In the genomic region with DNA sequence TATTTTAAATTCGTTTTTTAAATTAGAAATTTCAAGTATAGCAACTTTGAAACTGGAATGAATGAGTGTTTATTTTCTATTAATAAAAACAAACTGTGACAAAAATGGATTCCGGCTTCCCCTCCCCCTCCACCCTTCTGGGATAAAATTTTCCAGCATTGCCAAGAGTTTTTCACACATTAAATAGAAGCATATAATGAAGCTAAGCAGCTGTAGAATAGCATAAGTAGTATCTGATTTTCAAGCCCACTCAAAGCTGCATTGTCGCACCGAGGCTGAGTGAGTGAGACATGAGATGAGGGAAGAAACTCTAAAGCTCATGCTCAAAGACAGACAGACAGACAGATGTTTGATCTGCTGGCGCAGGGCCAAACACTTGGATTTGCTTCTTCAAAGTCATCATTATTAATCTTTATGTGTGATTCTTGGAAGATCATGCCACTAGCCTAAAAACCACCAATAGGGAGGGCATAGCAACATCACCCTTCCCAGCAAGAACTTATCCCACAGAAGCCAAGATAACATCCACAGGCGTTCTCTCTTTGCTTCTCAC, we compare ENCODE assay signal across 29 mouse cellular contexts. TPM values are rescaled to one million over a fixed set of nuclear protein-coding genes. Genes with fewer than 3 reads are reported as not detected.
A peak's percentile ranks its signal among the peaks of the same experiment; 100 is the strongest.
DNase-seq lines count a peak whose midpoint lies in the region; ATAC-seq and TF ChIP-seq lines count a peak whose summit lies in the region.
"Had no signal": no experiment of that assay in that cellular context is flagged by ENCODE, and none has a peak within 500 bp of the region (broad histone marks: within the 10 kb centered on the region; RNA-seq: fewer than 3 reads in every experiment).

No protein-coding gene starts in this region.

- no peak overlapping the region for H3K9ac ChIP-seq in embryonic facial prominence, embryonic 14.5 days (ENCODE audit: low read depth, low read length)
- H3K9ac ChIP-seq in stomach, embryonic 16.5 days (ENCODE audit: low read length): no peak overlapping the region
- no peak overlapping the region for H3K9ac ChIP-seq in stomach, postnatal 0 days (ENCODE audit: low read length)
- H3K9ac ChIP-seq: embryonic facial prominence, embryonic 15.5 days; heart, embryonic 13.5 days; hindbrain, embryonic 12.5 days; limb, embryonic 12.5 days; stomach, embryonic 15.5 days had no signal

- no peak for TF ChIP-seq EP300 in stomach, postnatal 0 days (optimal IDR thresholded peaks at IDR 0.05)

- H3K9me3 ChIP-seq in embryonic facial prominence, embryonic 14.5 days (ENCODE audit: control insufficient read depth, low read length): no peaks in the 10 kb centered on the region
- no peaks in the 10 kb centered on the region for H3K9me3 ChIP-seq in embryonic facial prominence, embryonic 10.5 days
- no peaks in the 10 kb centered on the region for H3K9me3 ChIP-seq in heart, embryonic 10.5 days
- no peaks in the 10 kb centered on the region for H3K9me3 ChIP-seq in stomach, embryonic 16.5 days (replicated peaks; ENCODE audit: control insufficient read depth, low read length)
- H3K9me3 ChIP-seq in stomach, postnatal 0 days (ENCODE audit: control insufficient read depth, low read length): no peaks in the 10 kb centered on the region
- H3K9me3 ChIP-seq: embryonic facial prominence, embryonic 15.5 days; heart, embryonic 13.5 days; hindbrain, embryonic 12.5 days; limb, embryonic 12.5 days; stomach, embryonic 15.5 days had no signal

- peaks cover 54% of the 10 kb centered on the region for H3K36me3 ChIP-seq in embryonic facial prominence, embryonic 14.5 days (ENCODE audit: control insufficient read depth, insufficient read depth, low read length)
- peaks cover 77% of the 10 kb centered on the region for H3K36me3 ChIP-seq in embryonic facial prominence, embryonic 10.5 days (replicated peaks)
- peaks cover 59% of the 10 kb centered on the region for H3K36me3 ChIP-seq in heart, embryonic 10.5 days
- H3K36me3 ChIP-seq in stomach, embryonic 16.5 days (ENCODE audit: control insufficient read depth, insufficient read depth, low read length): peaks cover 10% of the 10 kb centered on the region
- H3K36me3 ChIP-seq in stomach, postnatal 0 days (ENCODE audit: control insufficient read depth, insufficient read depth, low read length): peaks cover 15% of the 10 kb centered on the region

- H3K4me3 ChIP-seq in embryonic facial prominence, embryonic 14.5 days (ENCODE audit: low read depth, low read length): no peak overlapping the region
- no peak overlapping the region for H3K4me3 ChIP-seq in embryonic facial prominence, embryonic 10.5 days
- no peak overlapping the region for H3K4me3 ChIP-seq in heart, embryonic 10.5 days
- no peak overlapping the region for H3K4me3 ChIP-seq in stomach, embryonic 16.5 days (replicated peaks; ENCODE audit: low read length)
- no peak overlapping the region for H3K4me3 ChIP-seq in stomach, postnatal 0 days (ENCODE audit: low read depth, low read length)
- H3K4me3 ChIP-seq: embryonic facial prominence, embryonic 15.5 days; heart, embryonic 13.5 days; hindbrain, embryonic 12.5 days; limb, embryonic 12.5 days; stomach, embryonic 15.5 days had no signal

- intact Hi-C loops in heart, postnatal 14 days (cut with DNase I): no loop called here
- intact Hi-C loops in left cerebral cortex, postnatal 14 days (cut with DNase I): no loop called here
- intact Hi-C loops in left cerebral cortex, postnatal 36 days (cut with DNase I): no loop called here

- no peak for TF ChIP-seq CTCF in stomach, postnatal 0 days (IDR thresholded peaks at IDR 0.05; ENCODE audit: low read depth)

- 0 out of 2 replicates have a peak overlapping the region, but pooled peaks have one; percentile 33 for H3K27ac ChIP-seq in embryonic facial prominence, embryonic 14.5 days (replicated peaks; ENCODE audit: low read depth, low read length)
- no peak overlapping the region for H3K27ac ChIP-seq in embryonic facial prominence, embryonic 10.5 days (replicated peaks)
- H3K27ac ChIP-seq in heart, embryonic 10.5 days: no peak overlapping the region
- H3K27ac ChIP-seq in stomach, embryonic 16.5 days (ENCODE audit: low read length): peak overlapping the region; percentile 12; the same call in 1 of the 2 replicates
- no peak overlapping the region for H3K27ac ChIP-seq in stomach, postnatal 0 days (replicated peaks)
- H3K27ac ChIP-seq: heart, embryonic 13.5 days; hindbrain, embryonic 12.5 days; kidney, postnatal 0 days; stomach, embryonic 15.5 days had no signal

- no peaks in the 10 kb centered on the region; the same call in 1 of the 2 replicates for H3K4me1 ChIP-seq in embryonic facial prominence, embryonic 14.5 days (ENCODE audit: control insufficient read depth, insufficient read depth, low read length)
- H3K4me1 ChIP-seq in embryonic facial prominence, embryonic 10.5 days: no peaks in the 10 kb centered on the region
- H3K4me1 ChIP-seq in heart, embryonic 10.5 days: no peaks in the 10 kb centered on the region
- H3K4me1 ChIP-seq in stomach, embryonic 16.5 days (ENCODE audit: control insufficient read depth, insufficient read depth, low read length): peaks cover 5% of the 10 kb centered on the region
- H3K4me1 ChIP-seq in stomach, postnatal 0 days (replicated peaks; ENCODE audit: control insufficient read depth, insufficient read depth): no peaks in the 10 kb centered on the region
- H3K4me1 ChIP-seq: hindbrain, embryonic 12.5 days; stomach, embryonic 15.5 days had no signal

- no peak for ATAC-seq in embryonic facial prominence, embryonic 14.5 days (ENCODE audit: low read depth)
- ATAC-seq in stomach, embryonic 16.5 days (ENCODE audit: insufficient read depth, low FRiP score): no peak
- ATAC-seq in stomach, postnatal 0 days (ENCODE audit: low FRiP score, low TSS enrichment): no peak
- ATAC-seq: activated CD4-positive, CD25-positive, alpha-beta regulatory T cell, adult 4 months; intestine, embryonic 16.5 days had no signal

- no peak for DNase-seq in embryonic facial prominence, embryonic 14.5 days (ENCODE audit: low spot score)
- DNase-seq in embryonic facial prominence, embryonic 10.5 days (ENCODE audit: low spot score): no peak
- peak; percentile 73 for DNase-seq in heart, embryonic 10.5 days (ENCODE audit: low spot score)
- no peak for DNase-seq in heart, postnatal 14 days
- peak; percentile 18 to 27 for DNase-seq in left cerebral cortex, postnatal 14 days (ENCODE audit: low spot score in 2 of 2)
- no peak for DNase-seq in left cerebral cortex, postnatal 36 days (ENCODE audit: low spot score in 2 of 2)
- no peak for DNase-seq in stomach, postnatal 0 days (ENCODE audit: low spot score)
- DNase-seq: adrenal gland, adult 8-10 months; cerebellum, adult 11 months; cerebellum, adult 9-11 months; gastrocnemius, postnatal 25 days; heart, adult 18-20 months; kidney, adult 8-10 months; kidney, postnatal 4 days; lung, postnatal 10 days; midbrain, embryonic 14.5 days; thymus, adult 18-20 months; thymus, postnatal 25 days had no signal

- H3K27me3 ChIP-seq in embryonic facial prominence, embryonic 14.5 days (replicated peaks; ENCODE audit: control insufficient read depth, insufficient read depth, low read length): no peaks in the 10 kb centered on the region
- H3K27me3 ChIP-seq in embryonic facial prominence, embryonic 10.5 days (replicated peaks; ENCODE audit: low read depth, poor library complexity, severe bottlenecking): no peaks in the 10 kb centered on the region
- no peaks in the 10 kb centered on the region for H3K27me3 ChIP-seq in heart, embryonic 10.5 days (ENCODE audit: insufficient read depth, poor library complexity, severe bottlenecking)
- no peaks in the 10 kb centered on the region for H3K27me3 ChIP-seq in stomach, embryonic 16.5 days (ENCODE audit: control insufficient read depth, insufficient read depth, low read length)
- no peaks in the 10 kb centered on the region for H3K27me3 ChIP-seq in stomach, postnatal 0 days (ENCODE audit: control insufficient read depth, insufficient read depth, low read length)
- H3K27me3 ChIP-seq: CH12.LX; embryonic facial prominence, embryonic 15.5 days; heart, embryonic 13.5 days; hindbrain, embryonic 12.5 days; limb, embryonic 12.5 days; stomach, embryonic 15.5 days had no signal

- 70% methylated on average over 6 of the region's 6 CpGs for WGBS in embryonic facial prominence, embryonic 14.5 days
- WGBS in embryonic facial prominence, embryonic 10.5 days: 78% methylated on average over 6 of the region's 6 CpGs
- 76% methylated on average over 6 of the region's 6 CpGs for WGBS in heart, embryonic 10.5 days
- 71% methylated on average over 6 of the region's 6 CpGs for WGBS in stomach, embryonic 16.5 days
- WGBS in stomach, postnatal 0 days: 63% methylated on average over 6 of the region's 6 CpGs

- no peak overlapping the region for H3K4me2 ChIP-seq in embryonic facial prominence, embryonic 14.5 days (ENCODE audit: low read depth, low read length)
- H3K4me2 ChIP-seq in stomach, embryonic 16.5 days (ENCODE audit: low read depth, low read length): no peak overlapping the region
- H3K4me2 ChIP-seq in stomach, postnatal 0 days (replicated peaks; ENCODE audit: low read depth): no peak overlapping the region
- H3K4me2 ChIP-seq: embryonic facial prominence, embryonic 15.5 days; heart, embryonic 13.5 days; hindbrain, embryonic 12.5 days; limb, embryonic 12.5 days; liver, embryonic 11.5 days; stomach, embryonic 15.5 days had no signal

RNA-seq across cellular contexts. Expression of a gene that starts 25.1 kb away (rescaled TPM):
- polyA plus RNA-seq in embryonic facial prominence, embryonic 14.5 days (2014; fragmentation: Nextera tagmentation; extraction: Ambion mirVana): 2,046 and 2,257 TPM in 2 replicates
- 1,878 and 2,201 TPM in 2 replicates for polyA plus RNA-seq in embryonic facial prominence, embryonic 10.5 days (2016; fragmentation: Nextera tagmentation; extraction: Ambion mirVana)
- polyA plus RNA-seq in heart, embryonic 10.5 days (2016; fragmentation: Nextera tagmentation; extraction: Ambion mirVana): 3,213 and 4,348 TPM in 2 replicates
- total RNA-seq in heart, postnatal 14 days (2021): 10 to 100 TPM; 51.2 to 65.0 TPM
- total RNA-seq in left cerebral cortex, postnatal 14 days (2021): 100 to 1,000 TPM; 115 to 130 TPM
- total RNA-seq in left cerebral cortex, postnatal 36 days (2021): 100 to 1,000 TPM in 1 of 2 experiments, 10 to 100 TPM in 1; 99.8 to 118 TPM
- 746 and 846 TPM in 2 replicates for polyA plus RNA-seq in stomach, embryonic 16.5 days (2015; fragmentation: Nextera tagmentation; extraction: Ambion mirVana)
- 156 and 168 TPM in 2 replicates for polyA plus RNA-seq in stomach, postnatal 0 days (2015; fragmentation: Nextera tagmentation; extraction: Ambion mirVana)

RNA-seq across cellular contexts. Expression of a gene that starts 54.9 kb away (rescaled TPM):
- polyA plus RNA-seq in embryonic facial prominence, embryonic 14.5 days (2014; fragmentation: Nextera tagmentation; extraction: Ambion mirVana): 38.6 and 44.3 TPM in 2 replicates
- 17.7 and 17.9 TPM in 2 replicates for polyA plus RNA-seq in embryonic facial prominence, embryonic 10.5 days (2016; fragmentation: Nextera tagmentation; extraction: Ambion mirVana)
- polyA plus RNA-seq in heart, embryonic 10.5 days (2016; fragmentation: Nextera tagmentation; extraction: Ambion mirVana): 12.5 and 15.3 TPM in 2 replicates
- 1 to 10 TPM; 2.9 to 3.1 TPM for total RNA-seq in heart, postnatal 14 days (2021)
- 1 to 10 TPM; 7.2 to 7.4 TPM for total RNA-seq in left cerebral cortex, postnatal 14 days (2021)
- total RNA-seq in left cerebral cortex, postnatal 36 days (2021): 1 to 10 TPM; 7.1 to 9.0 TPM
- 8.8 and 11.6 TPM in 2 replicates for polyA plus RNA-seq in stomach, embryonic 16.5 days (2015; fragmentation: Nextera tagmentation; extraction: Ambion mirVana)
- polyA plus RNA-seq in stomach, postnatal 0 days (2015; fragmentation: Nextera tagmentation; extraction: Ambion mirVana): 4.0 and 4.7 TPM in 2 replicates

Comparison
In these comparisons a context has a peak if more than half of its experiments do, and no peak if none do; other contexts are left out.
1. DNase-seq: peak in heart, embryonic 10.5 days (single experiment) and left cerebral cortex, postnatal 14 days (2 of 2); none in embryonic facial prominence, embryonic 14.5 days (single experiment), embryonic facial prominence, embryonic 10.5 days (single experiment), heart, postnatal 14 days (0 of 2), left cerebral cortex, postnatal 36 days (0 of 2) and stomach, postnatal 0 days (single experiment).
2. H3K27ac ChIP-seq: peak in embryonic facial prominence, embryonic 14.5 days (single experiment) and stomach, embryonic 16.5 days (single experiment); none in embryonic facial prominence, embryonic 10.5 days (single experiment), heart, embryonic 10.5 days (single experiment) and stomach, postnatal 0 days (single experiment).